Mouse (Mus musculus): ENCODE results near the gene Psmd2. TPM values are rescaled to one million over a fixed set of nuclear protein-coding genes. Genes with fewer than 3 reads are reported as not detected.

Gene Psmd2
- polyA plus RNA-seq, 1 experiment: 45.0 TPM

DNA sequence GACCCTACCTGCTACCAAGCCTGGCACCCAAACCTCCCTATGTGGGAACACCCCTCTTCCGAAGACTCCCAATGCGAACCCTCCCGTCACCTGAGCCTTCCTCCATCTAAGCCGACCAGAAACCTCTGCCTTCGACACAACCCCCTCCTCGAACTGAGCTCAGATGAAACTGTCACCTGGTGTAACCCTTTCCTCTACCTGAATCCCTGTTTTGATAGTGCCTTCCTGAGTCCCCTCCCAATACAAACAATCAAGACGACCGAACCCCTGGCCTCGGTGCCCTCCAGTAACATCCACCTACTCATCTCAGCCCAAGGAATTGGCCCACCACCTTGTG is 31.1 kb upstream of the Psmd2 start:
- TF ChIP-seq CTCF (IDR thresholded peaks at IDR 0.05; ENCODE audit: extremely low read depth, insufficient read length, insufficient replicate concordance, low read depth, low read length) (no peak), POLR2A (IDR thresholded peaks at IDR 0.05; ENCODE audit: low read depth, low read length) (no peak)
- no peak overlapping the region for H3K27ac ChIP-seq (ENCODE audit: insufficient read depth, low read depth, low read length)
- peak overlapping the region; percentile 95 for H3K4me3 ChIP-seq (ENCODE audit: low read depth, low read length)

DNA sequence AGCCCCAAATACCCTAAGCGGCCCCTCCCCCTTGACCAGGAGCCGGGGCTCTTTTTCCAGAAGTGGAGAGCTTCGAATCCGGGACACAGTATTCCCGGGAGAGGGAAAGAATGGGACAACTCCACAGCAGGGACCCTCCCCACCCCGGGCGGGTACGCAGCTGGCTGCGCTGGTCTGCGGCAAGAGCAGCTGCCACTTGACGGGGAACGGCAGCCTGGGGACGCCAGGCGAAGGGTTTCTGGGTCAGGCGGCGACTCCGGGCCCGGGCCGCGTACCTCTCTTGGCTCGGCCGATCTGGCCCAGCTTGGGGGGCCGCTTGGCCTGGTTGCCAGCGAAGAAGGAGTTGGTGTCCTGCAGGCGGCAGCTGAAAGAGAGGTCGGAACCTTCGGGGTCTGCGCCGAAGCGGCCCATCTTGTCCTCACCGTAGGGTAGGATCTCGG is 30.7 kb upstream of the Psmd2 start:
- Histone ChIP-seq H3K27me3 (ENCODE audit: control insufficient read depth, insufficient read depth, low read length) (peaks cover 16% of the 10 kb centered on the region), H3K36me3 (ENCODE audit: control insufficient read depth, insufficient read depth, low read length) (peaks cover 3% of the 10 kb centered on the region), H3K27ac (ENCODE audit: insufficient read depth, low read depth, low read length) (no peak overlapping the region), H3K4me3 (ENCODE audit: low read depth, low read length) (peak overlapping the region; percentile 95), H3K4me1 (ENCODE audit: control insufficient read depth, insufficient read depth, insufficient read length, low read length) (peaks cover 24% of the 10 kb centered on the region)
- under 1% methylated on average over 32 of the region's 32 CpGs for WGBS
- no peak for TF ChIP-seq POLR2A (IDR thresholded peaks at IDR 0.05; ENCODE audit: low read depth, low read length)
- no peak for TF ChIP-seq CTCF (IDR thresholded peaks at IDR 0.05; ENCODE audit: extremely low read depth, insufficient read length, insufficient replicate concordance, low read depth, low read length)

More for the DNA sequence above, 31.1 kb upstream of the Psmd2 start:
- 1% methylated on average over 9 of the region's 9 CpGs for WGBS
- peaks cover 3% of the 10 kb centered on the region for H3K36me3 ChIP-seq (ENCODE audit: control insufficient read depth, insufficient read depth, low read length)
- peaks cover 24% of the 10 kb centered on the region for H3K4me1 ChIP-seq (ENCODE audit: control insufficient read depth, insufficient read depth, insufficient read length, low read length)
- H3K27me3 ChIP-seq (ENCODE audit: control insufficient read depth, insufficient read depth, low read length): peaks cover 16% of the 10 kb centered on the region

DNA sequence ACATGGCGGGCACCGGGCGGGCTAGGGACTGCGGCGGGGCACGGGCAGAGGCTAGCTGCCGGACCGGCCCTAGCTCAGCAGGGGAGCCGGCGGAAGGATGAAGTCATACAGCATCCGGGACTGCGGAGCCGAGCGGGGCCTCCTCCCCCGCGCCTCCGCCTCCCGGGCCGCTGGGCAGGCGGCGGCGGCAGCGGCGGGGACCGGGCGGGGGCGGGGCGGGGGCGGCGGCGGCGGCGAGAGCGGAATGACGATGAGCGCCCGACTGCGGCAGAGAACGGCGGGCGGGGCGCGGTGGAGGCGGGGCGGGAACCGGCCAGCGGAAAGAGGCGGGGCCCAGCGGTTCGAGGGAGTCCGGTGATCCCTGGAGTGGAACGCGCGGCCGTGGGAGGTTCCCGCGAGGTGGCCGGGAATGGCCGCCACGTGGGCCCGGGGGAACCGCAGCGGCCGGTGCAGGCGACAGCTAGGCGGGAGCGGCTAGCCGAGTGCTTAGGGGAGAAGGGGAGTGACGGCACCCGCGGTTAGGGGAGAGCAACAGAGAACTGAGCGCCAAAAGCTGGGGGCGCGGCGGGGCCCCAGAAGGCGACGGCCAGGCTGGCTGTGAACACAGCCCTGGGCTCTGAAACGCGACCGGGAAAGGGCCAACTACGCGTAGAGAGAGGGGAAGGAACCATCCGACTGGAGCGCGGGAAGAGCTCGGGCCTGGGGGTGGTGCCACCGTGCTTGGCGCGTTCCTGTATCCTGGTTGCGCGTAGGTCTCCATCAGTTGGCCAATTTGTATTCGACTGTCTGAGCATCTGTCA is 30.1 kb upstream of the Psmd2 start, which contains the start of gene Camk2n2:
Camk2n2 (minus strand) TSS at position 97 of the 800 bp plus-strand sequence.
- 2% methylated on average over 78 of the region's 92 CpGs for WGBS
- Histone ChIP-seq H3K36me3 (ENCODE audit: control insufficient read depth, insufficient read depth, low read length) (peaks cover 3% of the 10 kb centered on the region), H3K4me1 (ENCODE audit: control insufficient read depth, insufficient read depth, insufficient read length, low read length) (peaks cover 24% of the 10 kb centered on the region), H3K4me3 (ENCODE audit: low read depth, low read length) (peak within 1 kb of the TSS; percentile 95), H3K27ac (ENCODE audit: insufficient read depth, low read depth, low read length) (no peak within 1 kb of the TSS), H3K27me3 (ENCODE audit: control insufficient read depth, insufficient read depth, low read length) (peaks cover 18% of the 10 kb centered on the region)
- no peak for TF ChIP-seq CTCF (IDR thresholded peaks at IDR 0.05; ENCODE audit: extremely low read depth, insufficient read length, insufficient replicate concordance, low read depth, low read length)
- no peak for TF ChIP-seq POLR2A (IDR thresholded peaks at IDR 0.05; ENCODE audit: low read depth, low read length)

DNA sequence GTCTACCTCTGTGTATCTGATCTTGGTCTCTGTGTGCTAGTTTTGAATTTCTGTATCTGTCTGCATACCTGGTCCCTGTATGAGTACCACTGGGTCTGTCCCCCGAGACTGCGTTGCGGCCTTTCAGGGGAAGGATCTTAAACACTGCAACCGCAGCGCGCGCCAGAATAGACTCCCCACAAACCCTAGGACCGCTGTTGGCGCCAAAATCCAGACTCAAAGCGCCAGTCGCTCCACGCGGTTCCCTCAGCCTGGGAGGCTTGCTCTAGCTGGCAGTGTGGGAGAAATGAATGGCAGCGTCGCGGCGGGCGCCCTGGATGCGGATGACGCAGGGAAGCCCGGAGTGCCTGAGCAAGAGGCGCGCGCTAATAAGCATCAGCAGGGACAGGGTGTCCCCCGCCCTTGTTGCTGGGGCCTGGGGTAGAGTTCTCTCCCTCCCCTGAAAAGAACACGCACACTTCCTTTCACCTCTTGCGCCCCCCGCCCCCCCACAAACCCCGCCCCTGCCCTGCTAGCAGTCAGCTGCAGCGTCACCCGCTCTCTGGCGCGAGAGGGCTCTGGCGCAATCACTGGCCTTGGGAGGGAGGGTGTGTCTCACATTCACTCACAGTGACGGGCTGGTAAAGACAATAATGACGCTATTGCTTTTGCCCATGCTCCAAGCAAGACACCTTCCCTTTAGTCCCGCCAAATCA is 29.3 kb upstream of the Psmd2 start:
- peak overlapping the region; percentile 95 for H3K4me3 ChIP-seq (ENCODE audit: low read depth, low read length)
- H3K36me3 ChIP-seq (ENCODE audit: control insufficient read depth, insufficient read depth, low read length): peaks cover 3% of the 10 kb centered on the region
- peaks cover 24% of the 10 kb centered on the region for H3K4me1 ChIP-seq (ENCODE audit: control insufficient read depth, insufficient read depth, insufficient read length, low read length)
- no peak for TF ChIP-seq CTCF (IDR thresholded peaks at IDR 0.05; ENCODE audit: extremely low read depth, insufficient read length, insufficient replicate concordance, low read depth, low read length)
- TF ChIP-seq POLR2A (IDR thresholded peaks at IDR 0.05; ENCODE audit: low read depth, low read length): no peak
- peaks cover 18% of the 10 kb centered on the region for H3K27me3 ChIP-seq (ENCODE audit: control insufficient read depth, insufficient read depth, low read length)
- under 1% methylated on average over 35 of the region's 37 CpGs for WGBS
- H3K27ac ChIP-seq (ENCODE audit: insufficient read depth, low read depth, low read length): no peak overlapping the region

DNA sequence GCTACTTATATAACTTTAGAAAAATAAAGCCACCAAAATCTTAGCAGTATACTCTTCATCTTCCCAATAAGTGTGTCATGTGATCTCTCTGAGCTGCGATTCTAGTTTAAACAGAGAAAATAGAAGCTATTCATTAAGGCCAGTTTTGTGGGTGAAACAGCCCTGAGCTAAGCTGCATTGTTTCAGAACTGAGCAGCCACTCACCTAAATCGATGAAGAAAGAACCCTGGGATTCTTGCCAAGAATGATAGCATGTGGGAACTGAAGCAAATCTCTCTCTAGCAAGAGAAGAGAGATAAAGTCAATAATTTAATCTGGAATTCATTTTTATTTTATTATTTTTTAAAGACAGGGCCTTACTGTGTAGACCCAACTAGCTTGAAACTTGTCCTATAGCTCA is 28.2 kb upstream of the Psmd2 start:
- TF ChIP-seq POLR2A (IDR thresholded peaks at IDR 0.05; ENCODE audit: low read depth, low read length) (no peak), CTCF (IDR thresholded peaks at IDR 0.05; ENCODE audit: extremely low read depth, insufficient read length, insufficient replicate concordance, low read depth, low read length) (no peak)
- Histone ChIP-seq H3K4me1 (ENCODE audit: control insufficient read depth, insufficient read depth, insufficient read length, low read length) (peaks cover 24% of the 10 kb centered on the region), H3K4me3 (ENCODE audit: low read depth, low read length) (no peak overlapping the region), H3K36me3 (ENCODE audit: control insufficient read depth, insufficient read depth, low read length) (no peaks in the 10 kb centered on the region; the same call in 1 of the 2 replicates), H3K27me3 (ENCODE audit: control insufficient read depth, insufficient read depth, low read length) (peaks cover 18% of the 10 kb centered on the region), H3K27ac (ENCODE audit: insufficient read depth, low read depth, low read length) (no peak overlapping the region)
- WGBS: 26% methylated on average over 2 of the region's 2 CpGs

DNA sequence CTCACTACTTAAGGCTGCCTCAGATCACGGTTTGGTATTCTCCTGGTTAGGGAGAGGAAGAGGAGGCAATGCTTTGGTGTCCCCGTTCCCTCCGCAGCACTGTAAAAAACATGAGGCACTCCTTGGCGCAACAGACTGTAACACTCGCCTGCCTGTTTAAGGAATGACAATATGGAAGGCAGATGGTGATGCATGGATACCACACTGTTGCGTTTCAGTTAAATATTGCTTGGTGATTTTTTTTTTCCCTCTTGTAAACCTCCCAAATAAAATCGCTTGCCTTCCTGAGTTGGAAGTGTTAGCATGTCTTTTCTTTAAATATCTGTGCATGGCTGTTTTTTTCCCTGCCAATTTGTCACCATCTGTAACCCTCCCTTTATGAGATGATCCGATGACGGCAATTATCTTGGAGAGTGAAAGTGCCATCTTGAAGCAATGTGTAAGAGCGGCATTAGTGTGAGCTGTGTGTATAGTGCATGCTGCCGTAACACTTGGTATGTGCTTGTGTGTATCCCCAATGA is 22.5 kb upstream of the Psmd2 start:
- 66% methylated on average over 11 of the region's 11 CpGs for WGBS
- Histone ChIP-seq H3K4me1 (ENCODE audit: control insufficient read depth, insufficient read depth, insufficient read length, low read length) (peaks cover 6% of the 10 kb centered on the region), H3K4me3 (ENCODE audit: low read depth, low read length) (no peak overlapping the region), H3K27me3 (ENCODE audit: control insufficient read depth, insufficient read depth, low read length) (peaks cover 23% of the 10 kb centered on the region), H3K27ac (ENCODE audit: insufficient read depth, low read depth, low read length) (no peak overlapping the region), H3K36me3 (ENCODE audit: control insufficient read depth, insufficient read depth, low read length) (no peaks in the 10 kb centered on the region)
- no peak for TF ChIP-seq CTCF (IDR thresholded peaks at IDR 0.05; ENCODE audit: extremely low read depth, insufficient read length, insufficient replicate concordance, low read depth, low read length)
- TF ChIP-seq POLR2A (IDR thresholded peaks at IDR 0.05; ENCODE audit: low read depth, low read length): no peak

Data from small intestine, adult 2 months (tissue).